In the genomic region with DNA sequence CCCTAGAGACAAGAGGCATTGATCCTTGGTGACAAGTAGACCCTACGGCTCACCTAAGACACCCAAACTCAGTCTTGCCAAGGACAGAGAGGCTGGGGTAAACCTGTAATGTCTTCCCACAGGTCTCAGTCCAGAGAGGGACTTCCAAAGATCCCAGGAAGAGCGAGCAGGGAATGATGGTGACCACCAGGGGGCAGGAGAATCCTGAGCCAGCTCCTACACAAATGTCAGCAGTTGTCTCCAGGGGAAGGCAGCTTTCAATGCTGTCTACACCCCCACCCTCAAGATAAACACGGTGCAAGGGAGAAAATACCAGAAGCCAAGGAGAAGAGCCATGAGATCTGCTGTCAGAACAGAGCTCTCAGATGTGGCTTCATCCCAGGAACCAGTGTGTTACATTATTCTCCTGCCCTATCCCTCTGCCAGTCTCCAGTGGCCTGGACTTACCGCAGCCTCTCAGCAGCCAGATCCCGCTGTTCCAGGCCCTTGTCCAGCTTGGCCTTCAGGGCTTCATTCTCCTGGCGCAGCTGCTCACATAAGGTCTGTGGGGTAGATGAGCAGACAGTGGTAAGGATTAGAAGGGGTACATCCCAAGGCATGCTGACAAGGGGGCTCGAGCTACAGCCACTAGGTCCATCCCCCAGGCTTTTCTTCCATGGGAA, we compare ENCODE assay signal across 8 mouse cellular contexts. TPM values are rescaled to one million over a fixed set of nuclear protein-coding genes. Genes with fewer than 3 reads are reported as not detected.
A peak's percentile ranks its signal among the peaks of the same experiment; 100 is the strongest.
DNase-seq lines count a peak whose midpoint lies in the region; ATAC-seq and TF ChIP-seq lines count a peak whose summit lies in the region.
"Had no signal": no experiment of that assay in that cellular context is flagged by ENCODE, and none has a peak within 500 bp of the region (broad histone marks: within the 10 kb centered on the region; RNA-seq: fewer than 3 reads in every experiment).

No protein-coding gene starts in this region.

- ATAC-seq in midbrain, embryonic 12.5 days (ENCODE audit: low FRiP score, low read depth): no peak
- ATAC-seq in midbrain, embryonic 15.5 days (replicated peaks): no peak
- ATAC-seq in liver, embryonic 14.5 days (ENCODE audit: insufficient read depth): no peak

- H3K9ac ChIP-seq in midbrain, embryonic 12.5 days (replicated peaks): no peak overlapping the region
- no peak overlapping the region for H3K9ac ChIP-seq in midbrain, embryonic 15.5 days
- H3K9ac ChIP-seq in liver, embryonic 14.5 days (replicated peaks): no peak overlapping the region
- H3K9ac ChIP-seq: neural tube, embryonic 13.5 days had no signal

- WGBS in midbrain, embryonic 12.5 days: 74% methylated on average over 7 of the region's 7 CpGs
- whole genome bisulfite sequencing in midbrain, embryonic 15.5 days: 69% methylated on average over 7 of the region's 7 CpGs
- 58% methylated on average over 7 of the region's 7 CpGs for WGBS in liver, embryonic 14.5 days (ENCODE audit: insufficient replicate concordance)

- TF ChIP-seq CTCF in liver, embryonic 14.5 days (IDR thresholded peaks at IDR 0.05; ENCODE audit: low read depth): peak; percentile 79

- DNase-seq in T-cell, adult 2 months (ENCODE audit: low spot score): peak; percentile 22
- DNase-seq in cerebellum, adult 9-11 months: peak; percentile 57
- DNase-seq in heart, postnatal 4 days: peak; percentile 77
- no peak for DNase-seq in liver, embryonic 14.5 days (ENCODE audit: low read depth in 3 of 3, low spot score in 3 of 3)
- peak; percentile 62 for DNase-seq in right cerebral cortex, postnatal 14 days

- H3K4me1 ChIP-seq in midbrain, embryonic 12.5 days: 0 out of 2 replicates have a peak, but pooled peaks cover 3% of the 10 kb centered on the region
- 0 out of 2 replicates have a peak, but pooled peaks cover 2% of the 10 kb centered on the region for H3K4me1 ChIP-seq in midbrain, embryonic 15.5 days
- no peaks in the 10 kb centered on the region for H3K4me1 ChIP-seq in liver, embryonic 14.5 days (replicated peaks; ENCODE audit: control insufficient read depth in 2 of 2, insufficient read depth in 2 of 2, low read length in 1 of 2)
- H3K4me1 ChIP-seq: neural tube, embryonic 13.5 days had no signal

- TF ChIP-seq EP300 in liver, embryonic 14.5 days (IDR thresholded peaks at IDR 0.05; ENCODE audit: low read depth): no peak

- no peak overlapping the region for H3K4me3 ChIP-seq in midbrain, embryonic 12.5 days
- no peak overlapping the region for H3K4me3 ChIP-seq in midbrain, embryonic 15.5 days
- H3K4me3 ChIP-seq in liver, embryonic 14.5 days (ENCODE audit: insufficient read depth in 1 of 2, low read depth in 2 of 2, low read length in 2 of 2): no peak overlapping the region
- H3K4me3 ChIP-seq: neural tube, embryonic 13.5 days had no signal

- peaks cover 28% of the 10 kb centered on the region; the same call in 1 of the 2 replicates for H3K36me3 ChIP-seq in midbrain, embryonic 12.5 days
- H3K36me3 ChIP-seq in midbrain, embryonic 15.5 days (replicated peaks): peaks cover 13% of the 10 kb centered on the region; the same call in 1 of the 2 replicates
- no peaks in the 10 kb centered on the region for H3K36me3 ChIP-seq in liver, embryonic 14.5 days (replicated peaks; ENCODE audit: control insufficient read depth, insufficient read depth, low read depth)

- H3K27ac ChIP-seq in midbrain, embryonic 12.5 days (replicated peaks): 0 out of 2 replicates have a peak overlapping the region, but pooled peaks have one; percentile 15
- no peak overlapping the region for H3K27ac ChIP-seq in midbrain, embryonic 15.5 days
- no peak overlapping the region for H3K27ac ChIP-seq in liver, embryonic 14.5 days
- H3K27ac ChIP-seq: neural tube, embryonic 13.5 days had no signal

- no peaks in the 10 kb centered on the region for H3K27me3 ChIP-seq in midbrain, embryonic 12.5 days
- H3K27me3 ChIP-seq in midbrain, embryonic 15.5 days (replicated peaks): no peaks in the 10 kb centered on the region
- no peaks in the 10 kb centered on the region for H3K27me3 ChIP-seq in liver, embryonic 14.5 days (ENCODE audit: control insufficient read depth, insufficient read depth, low read length)
- H3K27me3 ChIP-seq: neural tube, embryonic 13.5 days had no signal

- H3K9me3 ChIP-seq in midbrain, embryonic 12.5 days: no peaks in the 10 kb centered on the region
- no peaks in the 10 kb centered on the region for H3K9me3 ChIP-seq in midbrain, embryonic 15.5 days
- H3K9me3 ChIP-seq in liver, embryonic 14.5 days (ENCODE audit: control insufficient read depth, low read length): no peaks in the 10 kb centered on the region
- H3K9me3 ChIP-seq: neural tube, embryonic 13.5 days had no signal

- H3K4me2 ChIP-seq in midbrain, embryonic 12.5 days (replicated peaks): no peak overlapping the region
- no peak overlapping the region for H3K4me2 ChIP-seq in midbrain, embryonic 15.5 days
- H3K4me2 ChIP-seq in liver, embryonic 14.5 days (ENCODE audit: low read depth): no peak overlapping the region
- H3K4me2 ChIP-seq: neural tube, embryonic 13.5 days had no signal

RNA-seq across cellular contexts. Expression of a gene that starts 28.2 kb away (rescaled TPM):
- 36.1 and 39.7 TPM in 2 replicates for polyA plus RNA-seq in midbrain, embryonic 12.5 days (2016; fragmentation: Nextera tagmentation; extraction: Ambion mirVana)
- polyA plus RNA-seq in midbrain, embryonic 15.5 days (2015; fragmentation: Nextera tagmentation; extraction: Ambion mirVana): 26.5 and 30.0 TPM in 2 replicates
- 100 to 1,000 TPM; 153 to 177 TPM for total RNA-seq in heart, postnatal 4 days (2021)
- 8.3 and 10.6 TPM in 2 replicates for polyA plus RNA-seq in liver, embryonic 14.5 days (2012; rRNA removed)
- 26.4 and 27.0 TPM in 2 replicates for polyA plus RNA-seq in liver, embryonic 14.5 days (2014; fragmentation: Nextera tagmentation; extraction: Ambion mirVana)

RNA-seq across cellular contexts. Expression of a gene that starts 32.3 kb away (rescaled TPM):
- 12.6 and 13.6 TPM in 2 replicates for polyA plus RNA-seq in midbrain, embryonic 12.5 days (2016; fragmentation: Nextera tagmentation; extraction: Ambion mirVana)
- 15.4 and 16.4 TPM in 2 replicates for polyA plus RNA-seq in midbrain, embryonic 15.5 days (2015; fragmentation: Nextera tagmentation; extraction: Ambion mirVana)
- total RNA-seq in heart, postnatal 4 days (2021): 10 to 100 TPM; 29.5 to 33.7 TPM
- polyA plus RNA-seq in liver, embryonic 14.5 days (2012; rRNA removed): 3.4 and 5.2 TPM in 2 replicates
- 3.6 and 3.7 TPM in 2 replicates for polyA plus RNA-seq in liver, embryonic 14.5 days (2014; fragmentation: Nextera tagmentation; extraction: Ambion mirVana)

Comparison
In these comparisons a context has a peak if more than half of its experiments do, and no peak if none do; other contexts are left out.
1. DNase-seq: peak in T-cell, adult 2 months (single experiment), cerebellum, adult 9-11 months (single experiment), heart, postnatal 4 days (single experiment) and right cerebral cortex, postnatal 14 days (single experiment); none in liver, embryonic 14.5 days (0 of 3).